Mouse (Mus musculus): ENCODE results near the gene Ncor2. TPM values are rescaled to one million over a fixed set of nuclear protein-coding genes. Genes with fewer than 3 reads are reported as not detected.
A peak's percentile ranks its signal among the peaks of the same experiment; 100 is the strongest.

Ncor2 gene
- polyA plus RNA-seq, 2 experiments = 3.5 to 4.4 TPM

- Histone ChIP-seq H3K4me2 (ENCODE audit: low read depth) (no peak overlapping the region), H3K27ac (no peak overlapping the region), H3K9ac (replicated peaks) (no peak overlapping the region), H3K36me3 (replicated peaks; ENCODE audit: control insufficient read depth, insufficient read depth, low read depth) (peaks cover 3% of the 10 kb centered on the region; the same call in 1 of the 2 replicates), H3K27me3 (ENCODE audit: control insufficient read depth, insufficient read depth, low read length) (no peaks in the 10 kb centered on the region), H3K4me1 (replicated peaks; ENCODE audit: control insufficient read depth in 2 of 2, insufficient read depth in 2 of 2, low read length in 1 of 2) (peaks cover 0 to under 1% of the 10 kb centered on the region in 2 experiments; a peak in 2 of 4 replicates), H3K9me3 (ENCODE audit: control insufficient read depth, low read length) (no peaks in the 10 kb centered on the region), H3K4me3 (ENCODE audit: insufficient read depth in 1 of 2, low read depth in 2 of 2, low read length in 2 of 2) (no peak overlapping the region)
- DNase-seq (ENCODE audit: low read depth in 3 of 3, low spot score in 3 of 3) (no peak), ATAC-seq (ENCODE audit: insufficient read depth) (no peak)
- TF ChIP-seq CTCF (IDR thresholded peaks at IDR 0.05; ENCODE audit: low read depth) = no peak
- no peak for TF ChIP-seq EP300 (IDR thresholded peaks at IDR 0.05; ENCODE audit: low read depth)
- WGBS (ENCODE audit: insufficient replicate concordance) = 80% methylated on average over 6 of the region's 6 CpGs
These were observed 135.6 kb downstream of the Ncor2 start for GRCm38 (mm10) chr5:125043448-125043847.

GRCm38 (mm10) chr5:125041578-125041977, 137.4 kb downstream of the Ncor2 start:
- ATAC-seq (ENCODE audit: insufficient read depth) (no peak), DNase-seq (ENCODE audit: low read depth in 3 of 3, low spot score in 3 of 3) (no peak)
- no peak overlapping the region for H3K4me2 ChIP-seq (ENCODE audit: low read depth)
- no peak overlapping the region for H3K4me3 ChIP-seq (ENCODE audit: insufficient read depth in 1 of 2, low read depth in 2 of 2, low read length in 2 of 2)
- no peaks in the 10 kb centered on the region for H3K4me1 ChIP-seq (replicated peaks; ENCODE audit: control insufficient read depth in 2 of 2, insufficient read depth in 2 of 2, low read length in 1 of 2)
- H3K36me3 ChIP-seq (replicated peaks; ENCODE audit: control insufficient read depth, insufficient read depth, low read depth) = no peaks in the 10 kb centered on the region; the same call in 1 of the 2 replicates
- H3K27me3 ChIP-seq (ENCODE audit: control insufficient read depth, insufficient read depth, low read length) = no peaks in the 10 kb centered on the region
- TF ChIP-seq CTCF (IDR thresholded peaks at IDR 0.05; ENCODE audit: low read depth) (no peak), EP300 (IDR thresholded peaks at IDR 0.05; ENCODE audit: low read depth) (no peak)
- H3K9me3 ChIP-seq (ENCODE audit: control insufficient read depth, low read length) = no peaks in the 10 kb centered on the region
- 74% methylated on average over 9 of the region's 9 CpGs for WGBS (ENCODE audit: insufficient replicate concordance)
- H3K27ac ChIP-seq = no peak overlapping the region
- H3K9ac ChIP-seq (replicated peaks) = no peak overlapping the region

- ATAC-seq (ENCODE audit: insufficient read depth) = no peak
- H3K4me2 ChIP-seq (ENCODE audit: low read depth) = no peak overlapping the region
- TF ChIP-seq CTCF (IDR thresholded peaks at IDR 0.05; ENCODE audit: low read depth) = no peak
- TF ChIP-seq EP300 (IDR thresholded peaks at IDR 0.05; ENCODE audit: low read depth) = no peak
- H3K9me3 ChIP-seq (ENCODE audit: control insufficient read depth, low read length) = no peaks in the 10 kb centered on the region
- DNase-seq (ENCODE audit: low read depth in 3 of 3, low spot score in 3 of 3) = no peak
- no peaks in the 10 kb centered on the region for H3K36me3 ChIP-seq (replicated peaks; ENCODE audit: control insufficient read depth, insufficient read depth, low read depth)
- H3K27me3 ChIP-seq (ENCODE audit: control insufficient read depth, insufficient read depth, low read length) = no peaks in the 10 kb centered on the region
- H3K4me1 ChIP-seq (replicated peaks; ENCODE audit: control insufficient read depth in 2 of 2, insufficient read depth in 2 of 2, low read length in 1 of 2) = no peaks in the 10 kb centered on the region
- 84% methylated on average over 5 of the region's 5 CpGs for WGBS (ENCODE audit: insufficient replicate concordance)
- no peak overlapping the region for H3K4me3 ChIP-seq (ENCODE audit: insufficient read depth in 1 of 2, low read depth in 2 of 2, low read length in 2 of 2)
- no peak overlapping the region for H3K27ac ChIP-seq
- H3K9ac ChIP-seq (replicated peaks) = no peak overlapping the region
These were observed 138.9 kb downstream of the Ncor2 start for GRCm38 (mm10) chr5:125040128-125040584.

DNA sequence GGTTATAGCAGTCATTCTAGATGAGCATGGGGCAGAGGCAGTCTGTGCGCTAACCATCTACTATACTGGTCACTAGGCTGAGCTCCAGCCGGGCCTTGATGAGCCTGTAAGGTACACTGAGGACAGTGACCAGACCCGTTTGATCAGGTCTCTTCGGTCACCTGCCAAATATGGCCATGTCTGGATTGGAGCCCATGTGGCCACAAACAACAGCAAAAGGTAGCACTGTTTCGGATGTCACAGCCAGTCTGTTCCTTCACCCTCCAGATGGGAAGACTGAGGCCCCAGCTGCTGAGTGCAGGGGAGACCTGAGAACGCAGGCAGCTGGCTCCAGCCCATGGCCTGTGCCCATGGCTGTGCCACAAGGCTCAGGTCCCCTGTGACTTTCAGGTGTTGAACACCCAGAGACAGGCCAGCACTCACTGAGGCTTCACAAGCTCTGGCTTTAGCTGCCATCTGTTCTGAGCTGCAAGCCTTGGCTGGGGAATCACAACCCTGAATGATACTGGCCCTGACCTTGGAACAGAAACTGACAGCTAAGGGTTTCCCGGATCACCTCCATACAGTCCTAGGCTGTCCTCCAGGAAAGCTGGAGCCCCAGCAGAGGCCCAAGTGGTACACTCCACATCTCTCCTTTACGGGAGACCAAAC, 139.5 kb downstream of the Ncor2 start:
- DNase-seq (ENCODE audit: low read depth in 3 of 3, low spot score in 3 of 3) (no peak), ATAC-seq (ENCODE audit: insufficient read depth) (no peak)
- Histone ChIP-seq H3K9me3 (ENCODE audit: control insufficient read depth, low read length) (no peaks in the 10 kb centered on the region), H3K4me1 (replicated peaks; ENCODE audit: control insufficient read depth in 2 of 2, insufficient read depth in 2 of 2, low read length in 1 of 2) (no peaks in the 10 kb centered on the region), H3K36me3 (replicated peaks; ENCODE audit: control insufficient read depth, insufficient read depth, low read depth) (no peaks in the 10 kb centered on the region), H3K4me2 (ENCODE audit: low read depth) (no peak overlapping the region), H3K27ac (no peak overlapping the region), H3K9ac (replicated peaks) (no peak overlapping the region), H3K4me3 (ENCODE audit: insufficient read depth in 1 of 2, low read depth in 2 of 2, low read length in 2 of 2) (no peak overlapping the region), H3K27me3 (ENCODE audit: control insufficient read depth, insufficient read depth, low read length) (no peaks in the 10 kb centered on the region)
- WGBS (ENCODE audit: insufficient replicate concordance) = 81% methylated on average over 8 of the region's 8 CpGs
- no peak for TF ChIP-seq EP300 (IDR thresholded peaks at IDR 0.05; ENCODE audit: low read depth)
- TF ChIP-seq CTCF (IDR thresholded peaks at IDR 0.05; ENCODE audit: low read depth) = no peak

GRCm38 (mm10) chr5:125036483-125036882, 142.5 kb downstream of the Ncor2 start:
- TF ChIP-seq EP300 (IDR thresholded peaks at IDR 0.05; ENCODE audit: low read depth) (peak; percentile 61), CTCF (IDR thresholded peaks at IDR 0.05; ENCODE audit: low read depth) (no peak)
- WGBS (ENCODE audit: insufficient replicate concordance) = 47% methylated on average over 8 of the region's 8 CpGs

More at GRCm38 (mm10) chr5:125036483-125036882, 142.5 kb downstream of the Ncor2 start:
- Histone ChIP-seq H3K4me1 (replicated peaks; ENCODE audit: control insufficient read depth in 2 of 2, insufficient read depth in 2 of 2, low read length in 1 of 2) (no peaks in the 10 kb centered on the region), H3K27ac (no peak overlapping the region), H3K27me3 (ENCODE audit: control insufficient read depth, insufficient read depth, low read length) (no peaks in the 10 kb centered on the region), H3K9me3 (ENCODE audit: control insufficient read depth, low read length) (no peaks in the 10 kb centered on the region), H3K4me3 (ENCODE audit: insufficient read depth in 1 of 2, low read depth in 2 of 2, low read length in 2 of 2) (no peak overlapping the region), H3K36me3 (replicated peaks; ENCODE audit: control insufficient read depth, insufficient read depth, low read depth) (no peaks in the 10 kb centered on the region), H3K4me2 (ENCODE audit: low read depth) (no peak overlapping the region), H3K9ac (replicated peaks) (no peak overlapping the region)
- no peak for DNase-seq (ENCODE audit: low read depth in 3 of 3, low spot score in 3 of 3)
- peak; percentile 56; the same call in 1 of the 2 replicates for ATAC-seq (ENCODE audit: insufficient read depth)

All from liver, embryonic 14.5 days (tissue).